Mouse (Mus musculus) olfactory bulb, adult 2 months (tissue): ENCODE measurements at regions not wholly inside any gene's neighbourhood (a gene's known extent, or its start where the extent isn't known, plus 50 kb on each side); places are given as distances from the start of the nearest gene placed in this dataset.

Experiments
- CTCF ChIP-seq: fragments of 200-500 bp; IDR thresholded peaks from 2 replicates; pipeline ENCODE4 v1.5.1; 2012; ENCODE audit warnings: low read depth, mild to moderate bottlenecking, low read length, moderate library complexity; ENCODE audit not compliant: insufficient read depth
- POLR2A ChIP-seq: fragments of 200-500 bp; IDR thresholded peaks from 2 replicates; pipeline ENCODE4 v1.6.1; 2012; ENCODE audit warnings: mild to moderate bottlenecking, low read depth, low read length, moderate library complexity; ENCODE audit not compliant: insufficient read depth

DNA sequence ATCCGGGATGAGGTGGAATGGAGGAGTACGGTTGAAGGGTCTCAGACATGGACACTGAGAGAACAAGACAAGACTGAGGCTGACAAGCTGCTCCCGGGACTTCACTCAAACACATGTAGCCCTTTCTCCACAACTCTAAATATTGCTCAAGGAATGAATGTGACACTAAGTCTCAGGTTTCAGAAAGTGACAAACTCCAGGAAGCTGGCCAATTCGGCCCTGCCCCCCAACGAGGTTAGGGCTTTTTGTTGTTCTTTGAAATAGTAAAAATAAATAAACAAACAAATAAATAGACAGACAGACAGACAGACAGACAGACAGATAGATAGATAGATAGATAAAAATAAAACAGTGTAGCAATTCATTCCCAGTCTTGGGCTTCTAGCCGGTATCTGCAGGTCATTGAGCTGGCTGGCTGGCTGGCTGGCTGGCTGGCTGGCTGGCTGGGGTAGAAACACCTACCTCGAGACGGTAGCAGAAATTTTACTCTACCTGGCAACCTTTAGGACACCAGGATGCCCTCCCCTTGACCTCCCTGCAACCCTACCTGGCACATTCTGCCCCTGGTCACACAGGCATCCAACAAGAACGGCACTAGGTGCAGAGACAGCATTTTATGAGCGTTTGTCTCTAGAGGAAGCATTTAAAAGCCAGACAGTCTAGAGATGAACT, 119.6 kb upstream of the Dlg1 start:
- no peak for TF ChIP-seq CTCF
- TF ChIP-seq POLR2A, result no peak
